Mouse (Mus musculus) spleen, adult 2 months (tissue): ENCODE data around the gene Cmya5.

Experiments
- CTCF ChIP-seq: fragments of 200-500 bp; IDR thresholded peaks from 2 replicates; pipeline ENCODE4 v1.5.1; 2011; ENCODE audit warnings: mild to moderate bottlenecking, inconsistent platforms; ENCODE audit not compliant: insufficient read depth, insufficient read length, insufficient replicate concordance; ENCODE audit errors: extremely low read depth
- POLR2A ChIP-seq: fragments of 200-500 bp; IDR thresholded peaks from 2 replicates; pipeline ENCODE4 v1.6.1; 2011; ENCODE audit warnings: low read depth, low read length, inconsistent platforms

DNA sequence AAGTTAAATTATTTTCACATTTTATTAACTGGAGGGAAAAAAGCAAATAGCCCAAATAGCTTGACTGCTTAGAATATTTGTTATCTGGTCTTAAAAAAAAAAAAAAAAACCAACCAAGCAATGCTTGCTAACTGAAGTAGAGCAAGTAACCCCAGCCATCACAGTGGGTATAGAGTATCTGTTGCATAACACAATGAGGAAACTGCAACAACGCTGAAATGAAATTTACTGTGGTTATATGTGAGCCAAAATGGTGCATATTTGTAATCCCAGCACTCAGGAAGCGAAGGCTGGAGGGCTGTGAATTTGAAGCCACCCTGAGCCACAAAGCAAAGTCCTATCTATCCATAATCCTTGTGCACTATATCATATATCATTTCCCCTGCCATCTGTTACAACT, 35.0 kb upstream of the Cmya5 start:
- TF ChIP-seq POLR2A, result no peak
- no peak for TF ChIP-seq CTCF
